Mouse (Mus musculus): ENCODE data around the gene Tmem62.
"Not testable (repeated sequence)": the region's sequence is repeated elsewhere in the genome, so short reads cannot be mapped to it uniquely, and the experiment has no call there.

Tmem62 gene

GRCm38 (mm10) chr2:120998863-120999262 lies 22.0 kb downstream of the Tmem62 start:
- no peak for DNase-seq

DNA sequence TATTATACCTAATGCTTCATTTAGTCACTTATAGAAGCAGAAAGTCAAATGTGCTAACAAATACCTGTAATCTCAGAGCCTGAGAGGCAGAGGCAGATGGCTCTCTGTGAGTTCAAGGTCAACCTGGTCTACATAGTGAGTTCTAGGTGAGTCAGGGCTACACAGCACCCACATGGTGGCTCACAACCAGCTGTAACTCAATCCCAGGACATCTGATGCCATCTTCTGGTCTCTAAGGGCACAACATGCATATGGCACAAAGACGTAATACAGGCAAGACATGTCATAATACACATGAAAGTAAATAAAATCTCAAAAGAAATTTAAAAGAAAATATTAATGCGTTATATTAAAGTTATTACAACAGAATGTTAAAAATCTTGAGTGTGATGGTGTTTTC lies 26.8 kb downstream of the Tmem62 start:
- no peak for DNase-seq

DNA sequence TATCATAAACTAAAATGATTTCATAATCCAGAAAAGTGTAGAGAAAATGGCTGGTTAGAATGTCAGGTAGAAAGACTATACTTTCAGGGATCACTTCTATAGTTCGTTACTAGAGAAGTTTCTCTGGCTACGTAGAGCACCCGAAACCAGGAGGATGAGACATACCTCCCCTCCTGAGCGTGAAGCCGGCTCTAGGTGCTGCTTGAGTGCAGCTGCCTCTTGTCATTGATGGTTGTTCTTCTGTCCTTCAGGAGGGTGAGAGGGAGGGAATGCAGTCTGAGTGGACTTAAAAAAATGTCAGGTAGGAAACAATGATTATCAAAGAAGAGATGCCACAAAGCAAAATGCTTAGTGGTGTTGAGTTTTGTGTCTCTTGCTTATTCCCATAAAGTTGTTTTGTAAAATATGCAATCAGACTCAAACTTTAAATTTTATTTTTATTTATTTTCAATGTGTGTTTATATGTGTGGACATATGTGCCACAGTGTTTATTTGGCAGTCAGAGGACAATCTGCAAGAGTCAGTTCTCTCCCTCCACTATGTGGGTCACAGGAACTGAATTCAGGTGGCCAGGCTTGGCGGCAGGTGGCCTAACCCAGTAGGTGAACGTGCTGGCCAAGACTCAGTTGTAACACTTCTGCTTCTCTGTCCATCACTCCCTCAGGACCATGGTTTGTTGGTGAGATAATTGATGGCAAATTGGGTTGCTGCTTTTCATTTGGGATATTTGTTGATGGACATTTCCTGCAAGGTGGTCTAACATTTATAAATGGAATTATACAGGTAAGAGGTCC lies 27.4 kb downstream of the Tmem62 start:
- DNase-seq = no peak

DNA sequence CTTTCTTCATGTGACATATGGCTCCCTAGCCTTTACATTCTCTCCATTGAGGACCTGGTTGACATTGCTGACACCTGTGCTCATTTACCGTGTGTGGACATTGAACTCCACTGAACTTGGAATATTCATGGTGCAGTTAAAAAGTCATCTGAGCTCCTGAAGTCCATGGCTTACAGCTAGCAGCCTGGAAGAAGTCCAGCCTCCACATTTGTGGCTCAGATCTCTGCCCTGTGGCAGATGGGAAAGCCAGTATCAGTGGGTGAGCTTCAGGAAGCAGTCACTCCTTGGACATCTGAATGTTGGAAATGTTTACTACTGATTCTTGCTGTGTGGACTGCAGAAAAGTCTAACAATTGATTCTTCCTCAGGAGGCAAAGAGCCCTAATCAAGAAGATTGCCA lies 30.2 kb downstream of the Tmem62 start:
- peak; percentile 46 for DNase-seq

DNA sequence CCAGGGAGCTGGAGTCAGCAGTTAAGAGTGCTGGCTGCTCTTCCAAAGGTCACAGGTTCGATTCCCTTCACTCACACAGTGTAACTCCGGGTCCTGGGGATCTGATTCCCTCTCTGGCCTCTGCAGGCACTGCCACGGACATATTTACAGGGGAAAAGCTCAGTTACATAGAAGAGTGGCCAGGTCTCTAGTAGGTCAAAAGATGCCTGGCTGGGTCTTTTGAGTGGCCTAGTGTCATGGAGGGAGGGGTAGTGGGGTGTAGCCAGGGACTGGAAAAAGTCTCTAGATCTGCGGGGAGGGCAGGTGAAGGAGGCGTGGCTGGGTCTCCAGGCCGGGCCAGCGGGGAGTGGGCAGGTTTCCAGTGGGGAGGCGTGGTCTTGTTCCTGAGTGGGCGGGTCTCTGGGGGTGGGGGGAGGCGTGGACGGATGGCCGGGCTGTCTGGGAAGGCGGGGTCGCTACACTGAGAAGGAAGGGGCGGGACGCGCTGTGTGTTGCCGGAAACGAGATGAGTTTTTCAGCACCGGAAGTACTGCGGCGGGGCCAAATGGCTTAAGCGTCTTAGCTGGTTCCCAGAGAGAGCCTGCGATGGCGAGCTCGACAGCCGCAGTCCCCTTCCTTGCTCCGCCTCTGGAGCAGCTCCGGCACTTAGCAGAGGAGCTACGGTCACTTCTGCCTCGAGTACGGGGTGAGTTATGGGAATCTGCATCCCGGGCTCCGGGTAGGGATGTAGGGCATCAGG lies 31.3 kb downstream of the Tmem62 start, which contains the start of gene Ccndbp1:
TSS of gene Ccndbp1 (plus strand) at position 479 of the 739 bp plus-strand sequence.
- DNase-seq = peak; percentile 92

GRCm38 (mm10) chr2:121008664-121009007 lies 31.8 kb downstream of the Tmem62 start:
- DNase-seq = no peak

GRCm38 (mm10) chr2:121009071-121009677 lies 32.4 kb downstream of the Tmem62 start:
- no peak for DNase-seq

GRCm38 (mm10) chr2:121012676-121013075 lies 35.9 kb downstream of the Tmem62 start:
- no peak for DNase-seq

- no peak for DNase-seq
Measured at GRCm38 (mm10) chr2:121015507-121015906, 38.7 kb downstream of the Tmem62 start.

GRCm38 (mm10) chr2:121016226-121016625 lies 39.4 kb downstream of the Tmem62 start:
- peak; percentile 55 for DNase-seq

DNA sequence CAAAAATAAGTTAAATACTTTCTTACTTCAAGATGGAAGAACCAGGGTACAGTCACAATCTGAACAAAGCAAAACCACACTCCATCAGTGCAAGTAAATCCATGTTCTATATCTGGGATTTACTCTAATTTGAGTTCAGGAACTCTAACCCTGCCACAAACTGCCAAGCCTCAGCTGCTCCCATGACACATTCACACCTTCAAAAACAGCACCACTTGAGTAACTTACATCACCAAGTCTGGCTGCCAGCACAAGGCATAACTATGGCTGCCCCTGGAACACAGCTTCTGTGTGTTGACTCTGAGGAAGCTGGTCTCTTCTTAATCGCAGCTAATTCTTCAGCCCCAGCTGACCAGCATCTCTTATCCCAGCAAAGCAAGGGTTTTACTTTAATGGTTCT lies 40.3 kb downstream of the Tmem62 start:
- no peak for DNase-seq

DNA sequence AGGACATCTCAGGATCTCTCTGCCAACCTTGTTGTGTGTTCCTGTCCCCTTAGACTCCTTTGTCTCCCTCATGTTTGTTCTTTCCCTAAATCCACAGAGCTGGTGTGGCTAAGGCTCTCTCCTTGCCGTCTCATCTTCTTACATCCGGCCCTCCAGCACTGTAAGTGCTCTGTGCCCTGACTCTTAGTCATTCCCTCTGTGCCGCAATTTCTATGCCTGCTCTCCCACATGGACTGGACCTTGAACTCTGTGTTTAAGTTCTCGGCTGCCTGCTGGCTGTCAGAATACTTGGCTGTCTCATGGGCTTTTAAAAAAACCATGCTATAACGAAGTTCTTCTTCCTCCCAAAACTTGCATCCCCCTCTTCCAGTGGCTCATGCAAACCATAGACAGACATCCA lies 46.1 kb downstream of the Tmem62 start:
- peak; percentile 12 for DNase-seq

DNA sequence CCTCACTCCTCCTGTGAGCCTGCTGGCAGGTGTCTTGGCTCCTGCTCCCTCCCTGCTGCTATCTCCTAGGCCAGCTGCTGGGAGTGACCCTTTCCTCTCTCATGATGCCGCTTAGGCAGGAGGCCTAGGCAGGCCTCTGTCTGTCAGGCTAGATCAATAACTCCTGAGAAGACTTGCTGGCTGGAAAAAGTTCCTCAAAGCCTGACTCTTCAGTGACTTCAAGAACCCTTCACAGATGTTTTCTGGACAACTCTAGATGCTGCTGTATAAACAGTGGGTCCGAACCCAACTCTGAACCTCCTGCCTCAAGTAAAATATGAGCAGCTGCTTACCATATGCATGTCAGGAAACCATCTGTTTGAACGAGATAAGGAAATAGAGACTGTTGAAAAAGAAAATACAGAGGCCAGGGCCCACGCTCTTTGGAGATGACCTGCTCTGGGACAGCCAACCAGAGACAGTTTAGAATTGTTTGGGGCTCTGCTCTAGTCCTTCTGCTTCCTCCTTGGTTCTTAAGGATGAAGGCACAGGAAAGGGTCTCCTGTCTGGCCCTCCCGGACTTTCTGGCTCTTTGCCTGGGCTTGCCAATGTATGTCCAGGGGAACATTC lies 60.0 kb downstream of the Tmem62 start, which contains the start of gene Epb42:
TSS of gene Epb42 (minus strand) at position 340 of the 609 bp plus-strand sequence.
- DNase-seq = no peak

DNA sequence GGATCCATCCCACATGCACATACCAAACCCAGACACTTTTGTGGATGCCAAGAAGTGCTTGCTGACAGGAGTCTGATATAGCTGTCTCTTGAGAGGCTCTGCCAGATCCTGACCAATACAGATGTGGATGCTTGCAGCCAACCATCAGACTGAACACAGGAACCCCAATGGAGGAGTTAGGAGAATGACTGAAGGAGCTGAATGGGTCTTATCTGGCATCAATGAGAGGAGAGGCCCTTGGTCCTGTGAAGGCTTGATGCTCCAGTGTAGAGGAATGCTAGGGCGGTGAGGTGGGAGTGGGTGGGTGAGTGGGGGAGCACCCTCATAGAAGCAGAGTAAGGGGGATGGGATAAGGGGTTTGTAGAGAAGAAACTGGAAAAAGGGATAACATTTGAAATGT lies 62.0 kb downstream of the Tmem62 start:
- not testable (repeated sequence) for DNase-seq

DNA sequence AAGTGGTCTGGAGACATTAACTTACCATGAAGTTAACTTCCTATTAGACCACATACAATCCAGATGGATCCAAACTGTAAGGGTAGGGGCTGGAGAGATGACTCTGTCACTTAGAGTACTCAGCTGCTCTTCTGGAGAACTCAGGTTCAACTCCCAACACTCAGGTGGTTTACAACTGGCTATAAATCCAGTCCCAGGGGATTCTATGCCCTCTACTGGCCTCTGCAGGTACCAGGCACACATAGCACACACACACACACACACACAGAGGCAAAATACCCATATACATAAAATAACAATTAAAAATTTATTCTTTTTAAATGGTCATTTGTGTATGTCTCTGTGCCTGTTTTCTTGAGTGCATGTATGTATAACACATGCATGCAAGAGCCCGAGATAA lies 62.6 kb downstream of the Tmem62 start:
- no peak for DNase-seq

GRCm38 (mm10) chr2:121041098-121041497 lies 64.3 kb downstream of the Tmem62 start:
- DNase-seq = peak; percentile 15

GRCm38 (mm10) chr2:121045653-121046052 lies 68.8 kb downstream of the Tmem62 start:
- DNase-seq = no peak

DNA sequence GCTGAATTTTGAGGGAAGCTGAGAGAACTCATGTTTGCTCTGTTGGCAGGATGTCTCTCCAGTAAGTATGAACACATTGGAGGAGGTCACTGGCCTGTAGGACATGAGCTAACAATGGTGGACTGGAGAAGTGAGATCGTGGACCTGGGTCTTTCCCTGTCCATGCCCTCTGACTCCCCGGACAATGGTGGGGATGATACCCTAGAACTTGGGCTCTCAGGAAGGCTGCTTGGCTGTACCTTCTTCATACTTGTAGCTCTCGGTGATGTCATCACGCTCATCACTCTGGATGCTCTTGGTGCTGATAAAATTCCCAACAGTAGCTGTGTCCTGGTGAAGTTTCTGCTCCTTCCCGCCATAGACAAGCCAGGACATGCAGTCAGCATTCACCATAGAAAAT lies 75.4 kb downstream of the Tmem62 start:
- DNase-seq = no peak

- DNase-seq = no peak
Measured at GRCm38 (mm10) chr2:121054060-121054459, 77.2 kb downstream of the Tmem62 start.

GRCm38 (mm10) chr2:121055915-121056314 lies 79.1 kb downstream of the Tmem62 start:
- DNase-seq = no peak

All from kidney, adult 11 months (tissue).